ENCODE assay signal across 9 mouse cellular contexts in the genomic region with DNA sequence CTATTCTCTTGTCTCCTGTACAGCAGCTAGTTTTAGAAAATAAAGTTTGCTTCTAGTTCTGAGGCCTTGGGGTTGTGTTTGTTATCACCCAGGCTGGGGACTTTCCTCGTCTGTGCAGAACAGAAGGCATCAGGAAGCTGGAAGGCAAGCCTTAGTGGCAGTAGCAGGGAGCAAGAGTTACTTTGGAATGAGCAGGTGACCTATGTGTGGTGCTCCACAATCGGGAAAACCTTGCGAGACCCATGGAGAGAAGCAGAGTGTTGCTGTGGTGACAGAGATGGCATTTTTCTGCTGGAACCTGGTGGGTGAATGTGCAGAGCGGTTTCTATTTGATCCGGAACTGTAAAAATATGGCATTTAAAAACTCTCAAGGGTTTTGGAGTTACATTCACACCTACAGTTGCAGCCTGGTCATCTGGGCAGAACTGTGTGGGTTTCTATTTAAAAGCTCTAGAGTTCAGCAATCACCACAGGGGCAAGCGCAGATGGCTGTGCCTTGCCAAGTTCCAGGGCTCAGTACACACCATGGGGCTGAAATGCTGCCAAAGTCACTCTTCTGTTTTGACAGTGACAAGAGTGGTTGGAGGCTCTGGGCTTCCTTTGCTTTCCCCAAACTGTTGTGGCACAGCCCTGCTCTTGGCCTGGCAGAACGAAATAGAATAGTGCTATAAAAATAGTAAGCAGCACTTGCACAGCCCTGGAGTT.
DNase-seq lines count a peak whose midpoint lies in the region; ATAC-seq and TF ChIP-seq lines count a peak whose summit lies in the region.
"Had no signal": no experiment of that assay in that cellular context is flagged by ENCODE, and none has a peak within 500 bp of the region (broad histone marks: within the 10 kb centered on the region; RNA-seq: fewer than 3 reads in every experiment).

No protein-coding gene starts in this region.

- DNase-seq in lung, postnatal 14 days = peak; percentile 7
- no peak for DNase-seq in lung, adult 2 months
- peak; percentile 88 to 96 for DNase-seq in cerebellum, postnatal 14 days
- peak; percentile 37 to 46 for DNase-seq in heart, postnatal 36 days
- peak; percentile 90 for DNase-seq in left cerebral cortex, postnatal 4 days
- no peak for DNase-seq in embryo, embryonic 10 days (ENCODE audit: low spot score)

- 63% methylated on average over 7 of the region's 7 CpGs for WGBS in lung, adult 2 months

- H3K4me1 ChIP-seq in lung, adult 2 months (ENCODE audit: control insufficient read depth, insufficient read depth, low read length) = no peaks in the 10 kb centered on the region
- H3K4me1 ChIP-seq: neural tube, embryonic 15.5 days had no signal

- no peak for TF ChIP-seq POLR2A in lung, adult 2 months (IDR thresholded peaks at IDR 0.05; ENCODE audit: borderline replicate concordance, extremely low read depth, low read depth, low read length)

- H3K4me3 ChIP-seq in lung, adult 2 months (replicated peaks; ENCODE audit: extremely low read depth, low read depth, low read length) = no peak overlapping the region
- H3K4me3 ChIP-seq: neural tube, embryonic 15.5 days had no signal

- no peak for ATAC-seq in megakaryocyte-erythroid progenitor cell, adult 5-6 weeks (replicated peaks; ENCODE audit: low FRiP score, low TSS enrichment, poor library complexity, severe bottlenecking)
- no peak for ATAC-seq in granulocyte monocyte progenitor cell, adult 5-6 weeks (replicated peaks; ENCODE audit: poor library complexity, severe bottlenecking)

- intact Hi-C loops in heart, postnatal 36 days (cut with DNase I) = no loop called here
- intact Hi-C loops in left cerebral cortex, postnatal 4 days (cut with DNase I) = no loop called here

- no peak for TF ChIP-seq CTCF in lung, adult 2 months (IDR thresholded peaks at IDR 0.05; ENCODE audit: insufficient read depth, low read length)

Comparison
In these comparisons a context has a peak if more than half of its experiments do, and no peak if none do; other contexts are left out.
1. DNase-seq: peak in lung, postnatal 14 days (single experiment), cerebellum, postnatal 14 days (2 of 2), heart, postnatal 36 days (2 of 2) and left cerebral cortex, postnatal 4 days (single experiment); none in lung, adult 2 months (single experiment) and embryo, embryonic 10 days (single experiment).